Mouse (Mus musculus) small intestine, adult 2 months (tissue): ENCODE data around the gene Thrap3. TPM values are rescaled to one million over a fixed set of nuclear protein-coding genes. Genes with fewer than 3 reads are reported as not detected.

ENCODE experiments used
- H3K27ac ChIP-seq: fragments of 200-500 bp; 2 replicates; pipeline ENCODE4 v1.5.1; 2012; ENCODE audit warnings: low read depth, low read length, control low read depth, inconsistent platforms; ENCODE audit not compliant: insufficient read depth
- H3K27me3 ChIP-seq: fragments of 200-500 bp; 2 replicates; pipeline ENCODE4 v1.6.1; 2012; ENCODE audit warnings: mild to moderate bottlenecking, moderate library complexity, low read length, inconsistent platforms; ENCODE audit not compliant: control insufficient read depth, insufficient read depth
- H3K36me3 ChIP-seq: fragments of 200-500 bp; 2 replicates; pipeline ENCODE4 v1.6.1; 2012; ENCODE audit warnings: mild to moderate bottlenecking, low read length, control low read depth, inconsistent platforms; ENCODE audit not compliant: control insufficient read depth, insufficient read depth
- H3K4me1 ChIP-seq: fragments of 200-500 bp; 2 replicates; pipeline ENCODE4 v1.6.1; 2012; ENCODE audit warnings: low read length, inconsistent platforms, mixed read lengths; ENCODE audit not compliant: control insufficient read depth, insufficient read depth, insufficient read length
- H3K4me3 ChIP-seq: fragments of 200-500 bp; 2 replicates; pipeline ENCODE4 v1.5.1; 2012; ENCODE audit warnings: low read depth, mild to moderate bottlenecking, control low read depth, inconsistent platforms, low read length, moderate library complexity
- CTCF ChIP-seq: fragments of 200-500 bp; IDR thresholded peaks from 2 replicates; pipeline ENCODE4 v1.5.1; 2012; ENCODE audit warnings: low read depth, mild to moderate bottlenecking, control low read depth, inconsistent platforms, low read length, moderate library complexity, mixed read lengths; ENCODE audit not compliant: insufficient replicate concordance, insufficient read length; ENCODE audit errors: extremely low read depth
- POLR2A ChIP-seq: fragments of 200-500 bp; IDR thresholded peaks from 2 replicates; pipeline ENCODE4 v1.6.1; 2012; ENCODE audit warnings: low read depth, mild to moderate bottlenecking, control low read depth, inconsistent platforms, low read length, moderate library complexity
- WGBS: fragments of 180-500 bp; shearing (Covaris S2); methylation state at CpG from one replicate; pipeline ENCODE4 v1.1.7; 2018; 5-methylcytosine and 5-hydroxymethylcytosine counted together
- polyA plus RNA-seq: library from polyadenylated mRNA; depleted of rRNA; stranded (reverse); fragments of >200 nt; gene quantifications from 2 replicates; pipeline ENCODE4 v1.2.3, GENCODE M21; 2012

Gene Thrap3
- polyA plus RNA-seq, 1 experiment, result 22.1 TPM

GRCm38 (mm10) chr4:126130502-126130901 lies 72.1 kb downstream of the Thrap3 start:
- Histone ChIP-seq H3K27me3 (no peaks in the 10 kb centered on the region), H3K27ac (peak overlapping the region; percentile 52), H3K36me3 (peaks cover 65% of the 10 kb centered on the region), H3K4me1 (peaks cover 10% of the 10 kb centered on the region; the same call in 1 of the 2 replicates), H3K4me3 (no peak overlapping the region)
- TF ChIP-seq POLR2A, result no peak
- no peak for TF ChIP-seq CTCF
- WGBS, result 75% methylated on average over 11 of the region's 11 CpGs

- Histone ChIP-seq H3K4me1 (no peaks in the 10 kb centered on the region), H3K27me3 (no peaks in the 10 kb centered on the region), H3K4me3 (no peak overlapping the region), H3K27ac (no peak overlapping the region), H3K36me3 (peaks cover 42% of the 10 kb centered on the region)
- WGBS, result 83% methylated on average over 10 of the region's 10 CpGs
- TF ChIP-seq CTCF (no peak), POLR2A (no peak)
These were observed 79.1 kb downstream of the Thrap3 start for GRCm38 (mm10) chr4:126123309-126124040.

- H3K4me1 ChIP-seq, result no peaks in the 10 kb centered on the region
- H3K36me3 ChIP-seq, result peaks cover 28% of the 10 kb centered on the region
- TF ChIP-seq CTCF (no peak), POLR2A (no peak)
- H3K27ac ChIP-seq, result no peak overlapping the region
- no peak overlapping the region for H3K4me3 ChIP-seq
- H3K27me3 ChIP-seq, result no peaks in the 10 kb centered on the region
- 90% methylated on average over 2 of the region's 2 CpGs for WGBS
These were observed 82.1 kb downstream of the Thrap3 start for GRCm38 (mm10) chr4:126120506-126120905.

- peaks cover 26% of the 10 kb centered on the region for H3K36me3 ChIP-seq
- H3K27me3 ChIP-seq, result no peaks in the 10 kb centered on the region
- TF ChIP-seq POLR2A (no peak), CTCF (no peak)
- 89% methylated on average over 5 of the region's 5 CpGs for WGBS
- H3K4me3 ChIP-seq, result no peak overlapping the region
- H3K27ac ChIP-seq, result no peak overlapping the region
- no peaks in the 10 kb centered on the region for H3K4me1 ChIP-seq
These were observed 82.5 kb downstream of the Thrap3 start for GRCm38 (mm10) chr4:126120052-126120451.

- no peaks in the 10 kb centered on the region for H3K4me1 ChIP-seq
- TF ChIP-seq CTCF (no peak), POLR2A (no peak)
- no peaks in the 10 kb centered on the region for H3K27me3 ChIP-seq
- no peak overlapping the region for H3K27ac ChIP-seq
- H3K4me3 ChIP-seq, result no peak overlapping the region
- WGBS, result 81% methylated on average over 1 of the region's 1 CpGs
- H3K36me3 ChIP-seq, result peaks cover 19% of the 10 kb centered on the region
These were observed 83.5 kb downstream of the Thrap3 start for GRCm38 (mm10) chr4:126119051-126119450.

GRCm38 (mm10) chr4:126118651-126119050 lies 83.9 kb downstream of the Thrap3 start:
- Histone ChIP-seq H3K27ac (no peak overlapping the region), H3K27me3 (no peaks in the 10 kb centered on the region), H3K4me1 (peaks cover 3% of the 10 kb centered on the region), H3K36me3 (peaks cover 16% of the 10 kb centered on the region), H3K4me3 (no peak overlapping the region)
- TF ChIP-seq POLR2A (no peak), CTCF (no peak)
- 90% methylated on average over 4 of the region's 4 CpGs for WGBS

GRCm38 (mm10) chr4:126117116-126117515 lies 85.4 kb downstream of the Thrap3 start:
- Histone ChIP-seq H3K4me1 (peaks cover 4% of the 10 kb centered on the region), H3K27ac (no peak overlapping the region), H3K4me3 (no peak overlapping the region), H3K36me3 (peaks cover 13% of the 10 kb centered on the region), H3K27me3 (no peaks in the 10 kb centered on the region)
- WGBS, result 75% methylated on average over 8 of the region's 8 CpGs
- TF ChIP-seq POLR2A (no peak), CTCF (no peak)
